In the genomic region with DNA sequence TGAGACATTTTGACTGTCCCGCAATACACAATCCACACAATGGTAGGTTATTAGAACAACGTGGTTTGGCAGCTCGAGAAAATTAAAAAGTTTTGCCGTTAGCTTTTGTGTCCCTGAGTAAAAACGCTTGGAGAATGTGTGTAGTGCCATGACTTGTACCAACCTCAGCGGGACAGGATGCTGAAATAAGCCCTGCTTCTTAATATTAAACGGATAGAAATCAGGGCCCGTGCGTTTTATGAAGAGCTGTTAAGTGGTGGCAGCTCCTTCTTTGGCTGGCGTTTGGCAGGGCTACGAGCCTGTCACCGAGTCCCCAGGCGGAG, we compare ENCODE assay signal across 9 mouse cellular contexts. TPM values are rescaled to one million over a fixed set of nuclear protein-coding genes. Genes with fewer than 3 reads are reported as not detected.
A peak's percentile ranks its signal among the peaks of the same experiment; 100 is the strongest.
DNase-seq lines count a peak whose midpoint lies in the region; ATAC-seq and TF ChIP-seq lines count a peak whose summit lies in the region.
"Had no signal": no experiment of that assay in that cellular context is flagged by ENCODE, and none has a peak within 500 bp of the region (broad histone marks: within the 10 kb centered on the region; RNA-seq: fewer than 3 reads in every experiment).

No protein-coding gene starts in this region.

- H3K27ac ChIP-seq in lung, embryonic 14.5 days (ENCODE audit: low read depth): peak overlapping the region; percentile 82
- H3K27ac ChIP-seq in forebrain, embryonic 12.5 days: no peak overlapping the region
- peak overlapping the region; percentile 55; the same call in 1 of the 2 replicates for H3K27ac ChIP-seq in limb, embryonic 13.5 days
- H3K27ac ChIP-seq in small intestine, adult 2 months (ENCODE audit: insufficient read depth, low read depth, low read length): peak overlapping the region; percentile 71

- ATAC-seq in lung, embryonic 14.5 days (ENCODE audit: insufficient read depth): no peak
- ATAC-seq in forebrain, embryonic 12.5 days (ENCODE audit: low FRiP score): no peak
- no peak for ATAC-seq in limb, embryonic 13.5 days (ENCODE audit: low FRiP score, low read depth)
- no peak for ATAC-seq in erythroid progenitor cell, adult 5-6 weeks (replicated peaks; ENCODE audit: low FRiP score, poor library complexity, severe bottlenecking)

- peak overlapping the region; percentile 35 for H3K9ac ChIP-seq in lung, embryonic 14.5 days
- H3K9ac ChIP-seq in forebrain, embryonic 12.5 days: no peak overlapping the region; the same call in 1 of the 2 replicates
- H3K9ac ChIP-seq in limb, embryonic 13.5 days: peak overlapping the region; percentile 61; the same call in 1 of the 2 replicates

- peak overlapping the region; percentile 62 for H3K4me2 ChIP-seq in lung, embryonic 14.5 days
- peak overlapping the region; percentile 54 for H3K4me2 ChIP-seq in forebrain, embryonic 12.5 days
- peak overlapping the region; percentile 75 for H3K4me2 ChIP-seq in limb, embryonic 13.5 days (replicated peaks)

- no peaks in the 10 kb centered on the region for H3K27me3 ChIP-seq in lung, embryonic 14.5 days (ENCODE audit: insufficient read depth, low read length)
- H3K27me3 ChIP-seq in forebrain, embryonic 12.5 days: peaks cover 25% of the 10 kb centered on the region
- H3K27me3 ChIP-seq in limb, embryonic 13.5 days: peaks cover 23% of the 10 kb centered on the region
- no peaks in the 10 kb centered on the region for H3K27me3 ChIP-seq in small intestine, adult 2 months (ENCODE audit: control insufficient read depth, insufficient read depth, low read length)

- no peak for TF ChIP-seq CTCF in lung, embryonic 14.5 days (IDR thresholded peaks at IDR 0.05; ENCODE audit: low read depth)
- no peak for TF ChIP-seq CTCF in small intestine, adult 2 months (IDR thresholded peaks at IDR 0.05; ENCODE audit: extremely low read depth, insufficient read length, insufficient replicate concordance, low read depth, low read length)

- DNase-seq in lung, embryonic 14.5 days: no peak
- DNase-seq in lung, postnatal 14 days: no peak
- DNase-seq in gastrocnemius, postnatal 14 days: no peak
- DNase-seq in spleen, adult 18-20 months: no peak

- H3K4me3 ChIP-seq in lung, embryonic 14.5 days (ENCODE audit: low read depth, low read length): peak overlapping the region; percentile 30
- H3K4me3 ChIP-seq in forebrain, embryonic 12.5 days (replicated peaks): peak overlapping the region; percentile 30
- H3K4me3 ChIP-seq in limb, embryonic 13.5 days: peak overlapping the region; percentile 40
- peak overlapping the region; percentile 62 for H3K4me3 ChIP-seq in small intestine, adult 2 months (ENCODE audit: low read depth, low read length)

- H3K36me3 ChIP-seq in lung, embryonic 14.5 days (ENCODE audit: insufficient read depth): no peaks in the 10 kb centered on the region
- H3K36me3 ChIP-seq in forebrain, embryonic 12.5 days (replicated peaks): no peaks in the 10 kb centered on the region
- no peaks in the 10 kb centered on the region for H3K36me3 ChIP-seq in limb, embryonic 13.5 days
- no peaks in the 10 kb centered on the region for H3K36me3 ChIP-seq in small intestine, adult 2 months (ENCODE audit: control insufficient read depth, insufficient read depth, low read length)

- intact Hi-C loops in gastrocnemius, postnatal 14 days (cut with DNase I; ENCODE audit: low total_unique reads): no loop called here

- H3K9me3 ChIP-seq in lung, embryonic 14.5 days (ENCODE audit: low read depth, low read length): no peaks in the 10 kb centered on the region
- no peaks in the 10 kb centered on the region for H3K9me3 ChIP-seq in forebrain, embryonic 12.5 days
- no peaks in the 10 kb centered on the region for H3K9me3 ChIP-seq in limb, embryonic 13.5 days

- WGBS in lung, embryonic 14.5 days: 14% methylated on average over 13 of the region's 13 CpGs
- WGBS in forebrain, embryonic 12.5 days: 27% methylated on average over 13 of the region's 13 CpGs
- WGBS in limb, embryonic 13.5 days: 10% methylated on average over 13 of the region's 13 CpGs
- 18% methylated on average over 13 of the region's 13 CpGs for WGBS in small intestine, adult 2 months

- peaks cover 9% of the 10 kb centered on the region for H3K4me1 ChIP-seq in lung, embryonic 14.5 days (ENCODE audit: insufficient read depth)
- peaks cover 13% of the 10 kb centered on the region; the same call in 1 of the 2 replicates for H3K4me1 ChIP-seq in forebrain, embryonic 12.5 days
- H3K4me1 ChIP-seq in limb, embryonic 13.5 days: peaks cover 14% of the 10 kb centered on the region
- H3K4me1 ChIP-seq in small intestine, adult 2 months (ENCODE audit: control insufficient read depth, insufficient read depth, insufficient read length, low read length): no peaks in the 10 kb centered on the region; the same call in 1 of the 2 replicates

- no peak for TF ChIP-seq POLR2A in small intestine, adult 2 months (IDR thresholded peaks at IDR 0.05; ENCODE audit: low read depth, low read length)

RNA-seq across cellular contexts. Expression of a gene that starts 11.2 kb away (rescaled TPM):
- polyA plus RNA-seq in lung, embryonic 14.5 days (2014; fragmentation: Nextera tagmentation; extraction: Ambion mirVana): 0.14 TPM in 1 of 2 replicates, not detected in the other
- polyA plus RNA-seq in forebrain, embryonic 12.5 days (2016; fragmentation: Nextera tagmentation; extraction: Ambion mirVana): 0.18 TPM in 1 of 2 replicates, not detected in the other
- polyA plus RNA-seq in limb, embryonic 13.5 days (2015; fragmentation: Nextera tagmentation; extraction: Ambion mirVana): 0.14 TPM in 1 of 2 replicates, not detected in the other
- 0.06 TPM in 1 of 2 replicates, not detected in the other for polyA plus RNA-seq in small intestine, adult 2 months (2012; rRNA removed)
- total RNA-seq in gastrocnemius, postnatal 14 days (2021): not detected
- total RNA-seq in erythroid progenitor cell, adult 5-6 weeks (2015; ENCODE audit: low replicate concordance): not detected in 2 replicates
- total RNA-seq in erythroid progenitor cell, adult 5-6 weeks (2017; ENCODE audit: low replicate concordance): not detected in 2 replicates
- total RNA-seq: hematopoietic stem cell, adult 5-6 weeks had no signal

RNA-seq across cellular contexts. Expression of a gene that starts 11.3 kb away (rescaled TPM):
- polyA plus RNA-seq in lung, embryonic 14.5 days (2014; fragmentation: Nextera tagmentation; extraction: Ambion mirVana): 43.6 and 47.0 TPM in 2 replicates
- polyA plus RNA-seq in forebrain, embryonic 12.5 days (2016; fragmentation: Nextera tagmentation; extraction: Ambion mirVana): 42.7 and 46.5 TPM in 2 replicates
- polyA plus RNA-seq in limb, embryonic 13.5 days (2015; fragmentation: Nextera tagmentation; extraction: Ambion mirVana): 32.5 and 32.7 TPM in 2 replicates
- polyA plus RNA-seq in small intestine, adult 2 months (2012; rRNA removed): 2.1 and 3.6 TPM in 2 replicates
- 10 to 100 TPM; 12.0 to 12.7 TPM for total RNA-seq in gastrocnemius, postnatal 14 days (2021)
- total RNA-seq in erythroid progenitor cell, adult 5-6 weeks (2015; ENCODE audit: low replicate concordance): 46.9 and 72.9 TPM in 2 replicates
- total RNA-seq in erythroid progenitor cell, adult 5-6 weeks (2017; ENCODE audit: low replicate concordance): 29.1 and 57.1 TPM in 2 replicates

RNA-seq across cellular contexts. Expression of a gene that starts 37.7 kb away (rescaled TPM):
- 0.20 TPM in 1 of 2 replicates, not detected in the other for polyA plus RNA-seq in lung, embryonic 14.5 days (2014; fragmentation: Nextera tagmentation; extraction: Ambion mirVana)
- polyA plus RNA-seq in forebrain, embryonic 12.5 days (2016; fragmentation: Nextera tagmentation; extraction: Ambion mirVana): 0.17 TPM in 1 of 2 replicates, not detected in the other
- 0.22 TPM in 1 of 2 replicates, not detected in the other for polyA plus RNA-seq in limb, embryonic 13.5 days (2015; fragmentation: Nextera tagmentation; extraction: Ambion mirVana)
- polyA plus RNA-seq in small intestine, adult 2 months (2012; rRNA removed): 0.10 TPM in 1 of 2 replicates, not detected in the other
- total RNA-seq in gastrocnemius, postnatal 14 days (2021): under 1 TPM in 1 of 2 experiments, not detected in 1; 0.47 TPM
- total RNA-seq in erythroid progenitor cell, adult 5-6 weeks (2015; ENCODE audit: low replicate concordance): 3.2 and 5.0 TPM in 2 replicates
- total RNA-seq in erythroid progenitor cell, adult 5-6 weeks (2017; ENCODE audit: low replicate concordance): 2.8 TPM in 1 of 2 replicates, not detected in the other
